Mouse (Mus musculus) spleen, adult 2 months (tissue): ENCODE measurements around the gene Adamts16.

Experiments
- CTCF ChIP-seq: fragments of 200-500 bp; IDR thresholded peaks from 2 replicates; pipeline ENCODE4 v1.5.1; 2011; ENCODE audit warnings: mild to moderate bottlenecking, inconsistent platforms; ENCODE audit not compliant: insufficient read depth, insufficient read length, insufficient replicate concordance; ENCODE audit errors: extremely low read depth
- POLR2A ChIP-seq: fragments of 200-500 bp; IDR thresholded peaks from 2 replicates; pipeline ENCODE4 v1.6.1; 2011; ENCODE audit warnings: low read depth, low read length, inconsistent platforms

GRCm38 (mm10) chr13:70853601-70854000 is 12.0 kb upstream of the Adamts16 start:
- TF ChIP-seq CTCF (no peak), POLR2A (no peak)
